In genomic region chr5:144546423-144546995, GRCm38 (mm10) we compare ENCODE assay signal across 8 mouse cellular contexts. TPM values are rescaled to one million over a fixed set of nuclear protein-coding genes. Genes with fewer than 3 reads are reported as not detected.
DNase-seq lines count a peak whose midpoint lies in the region; ATAC-seq and TF ChIP-seq lines count a peak whose summit lies in the region.

No protein-coding gene starts in this region.

- intact Hi-C loops in heart, postnatal 36 days (cut with DNase I) = no loop called here

- peaks cover 72% of the 10 kb centered on the region for H3K27me3 ChIP-seq in heart, embryonic 10.5 days (ENCODE audit: insufficient read depth, poor library complexity, severe bottlenecking)
- H3K27me3 ChIP-seq in ES-Bruce4 (ENCODE audit: control insufficient read depth, insufficient read depth, low read length, poor library complexity, severe bottlenecking) = peaks cover 8% of the 10 kb centered on the region
- peaks cover 15% of the 10 kb centered on the region for H3K27me3 ChIP-seq in forebrain, postnatal 0 days (ENCODE audit: insufficient read depth, low read length)
- H3K27me3 ChIP-seq in midbrain, embryonic 14.5 days (ENCODE audit: control insufficient read depth, insufficient read depth, low read length) = peaks cover 22% of the 10 kb centered on the region; the same call in 1 of the 2 replicates

- 3% methylated on average over 34 of the region's 34 CpGs for WGBS in heart, embryonic 10.5 days
- 3% methylated on average over 34 of the region's 34 CpGs for WGBS in forebrain, postnatal 0 days
- 3% methylated on average over 34 of the region's 34 CpGs for WGBS in midbrain, embryonic 14.5 days

- peak overlapping the region; percentile 67 for H3K9ac ChIP-seq in ES-Bruce4 (ENCODE audit: low read depth, poor library complexity, severe bottlenecking)
- H3K9ac ChIP-seq in forebrain, postnatal 0 days = peak overlapping the region; percentile 44
- peak overlapping the region; percentile 44; the same call in 1 of the 2 replicates for H3K9ac ChIP-seq in midbrain, embryonic 14.5 days (replicated peaks; ENCODE audit: low read length)

- ATAC-seq in forebrain, postnatal 0 days = no peak
- no peak for ATAC-seq in midbrain, embryonic 14.5 days (ENCODE audit: low FRiP score, low TSS enrichment)
- ATAC-seq in frontal cortex, adult (ENCODE audit: low TSS enrichment) = no peak

- DNase-seq in heart, embryonic 10.5 days (ENCODE audit: low spot score) = no peak
- no peak for DNase-seq in heart, postnatal 36 days
- no peak for DNase-seq in forebrain, postnatal 0 days
- peak; percentile 39 for DNase-seq in midbrain, embryonic 14.5 days
- no peak for DNase-seq in thymus, adult 18-20 months
- DNase-seq in frontal cortex, postnatal 25 days (ENCODE audit: low spot score in 2 of 2) = no peak

- TF ChIP-seq EP300 in ES-Bruce4 (IDR thresholded peaks at IDR 0.05; ENCODE audit: insufficient read depth, low read depth, low read length) = no peak

- H3K27ac ChIP-seq in heart, embryonic 10.5 days = 0 out of 2 replicates have a peak overlapping the region, but pooled peaks have one; percentile 59
- H3K27ac ChIP-seq in ES-Bruce4 (ENCODE audit: insufficient read depth, low read length) = no peak overlapping the region
- H3K27ac ChIP-seq in forebrain, postnatal 0 days (ENCODE audit: low read depth, low read length) = no peak overlapping the region
- H3K27ac ChIP-seq in midbrain, embryonic 14.5 days (replicated peaks; ENCODE audit: low read depth, low read length) = no peak overlapping the region

- peak overlapping the region; percentile 64 for H3K4me2 ChIP-seq in forebrain, postnatal 0 days (ENCODE audit: low read depth)
- peak overlapping the region; percentile 64 for H3K4me2 ChIP-seq in midbrain, embryonic 14.5 days (ENCODE audit: low read length)

- no peaks in the 10 kb centered on the region for H3K9me3 ChIP-seq in heart, embryonic 10.5 days
- H3K9me3 ChIP-seq in ES-Bruce4 (replicated peaks; ENCODE audit: control insufficient read depth, insufficient read depth, low read length, poor library complexity, severe bottlenecking) = no peaks in the 10 kb centered on the region
- no peaks in the 10 kb centered on the region for H3K9me3 ChIP-seq in forebrain, postnatal 0 days (ENCODE audit: low read length)
- no peaks in the 10 kb centered on the region for H3K9me3 ChIP-seq in midbrain, embryonic 14.5 days (ENCODE audit: control insufficient read depth, low read length)

- H3K4me3 ChIP-seq in heart, embryonic 10.5 days = peak overlapping the region; percentile 52
- peak overlapping the region; percentile 57 for H3K4me3 ChIP-seq in ES-Bruce4 (ENCODE audit: low read depth, low read length)
- peak overlapping the region; percentile 40 for H3K4me3 ChIP-seq in forebrain, postnatal 0 days (ENCODE audit: low read depth, low read length)
- peak overlapping the region; percentile 42 for H3K4me3 ChIP-seq in midbrain, embryonic 14.5 days (replicated peaks; ENCODE audit: low read depth, low read length)

- H3K36me3 ChIP-seq in heart, embryonic 10.5 days = no peaks in the 10 kb centered on the region; the same call in 1 of the 2 replicates
- no peaks in the 10 kb centered on the region for H3K36me3 ChIP-seq in ES-Bruce4 (ENCODE audit: control insufficient read depth, insufficient read depth, low read length, poor library complexity, severe bottlenecking)
- H3K36me3 ChIP-seq in forebrain, postnatal 0 days (ENCODE audit: insufficient read depth) = no peaks in the 10 kb centered on the region
- no peaks in the 10 kb centered on the region for H3K36me3 ChIP-seq in midbrain, embryonic 14.5 days (ENCODE audit: control insufficient read depth, insufficient read depth, low read length)

- H3K4me1 ChIP-seq in heart, embryonic 10.5 days = peaks cover 19% of the 10 kb centered on the region
- H3K4me1 ChIP-seq in ES-Bruce4 (ENCODE audit: control insufficient read depth, insufficient read depth, low read length) = peaks cover 1% of the 10 kb centered on the region
- no peaks in the 10 kb centered on the region for H3K4me1 ChIP-seq in forebrain, postnatal 0 days (ENCODE audit: insufficient read depth)
- peaks cover 24% of the 10 kb centered on the region for H3K4me1 ChIP-seq in midbrain, embryonic 14.5 days (ENCODE audit: control insufficient read depth, insufficient read depth, low read length)

- no peak for TF ChIP-seq POLR2A in ES-Bruce4 (IDR thresholded peaks at IDR 0.05; ENCODE audit: insufficient read depth, low read length)

- no peak for TF ChIP-seq CTCF in ES-Bruce4 (IDR thresholded peaks at IDR 0.05; ENCODE audit: low read depth, low read length)
- no peak for TF ChIP-seq CTCF in forebrain, postnatal 0 days (IDR thresholded peaks at IDR 0.05; ENCODE audit: low read depth)

RNA-seq across cellular contexts. Expression of gene Nptx2, which starts 0.8 kb away (rescaled TPM):
- 1.1 and 1.6 TPM in 2 replicates for polyA plus RNA-seq in heart, embryonic 10.5 days (2016; fragmentation: Nextera tagmentation; extraction: Ambion mirVana)
- under 1 TPM; 0.11 to 0.14 TPM for total RNA-seq in heart, postnatal 36 days (2021)
- polyA plus RNA-seq in ES-Bruce4 (2011; ENCODE audit: insufficient read depth, insufficient read length, low read depth, missing spikeins) = 5.9 and 7.8 TPM in 2 replicates
- 22.5 and 33.1 TPM in 2 replicates for total RNA-seq in forebrain, postnatal 0 days (2014; rRNA removed)
- polyA plus RNA-seq in forebrain, postnatal 0 days (2015; fragmentation: Nextera tagmentation; extraction: Ambion mirVana) = 5.1 and 6.9 TPM in 2 replicates
- polyA plus RNA-seq in midbrain, embryonic 14.5 days (2014; fragmentation: Nextera tagmentation; extraction: Ambion mirVana) = 5.4 and 5.7 TPM in 2 replicates
